Mouse (Mus musculus) cortical plate, adult 2 months (tissue): ENCODE results near the gene Ppp6r3. TPM values are rescaled to one million over a fixed set of nuclear protein-coding genes. Genes with fewer than 3 reads are reported as not detected.

ENCODE experiments used
- H3K27ac ChIP-seq: fragments of 200-500 bp; 2 replicates; pipeline ENCODE4 v1.5.1; 2012; ENCODE audit warnings: low read length, control low read depth, inconsistent platforms; ENCODE audit not compliant: insufficient read depth
- H3K4me1 ChIP-seq: fragments of 200-500 bp; 2 replicates; pipeline ENCODE4 v1.6.1; 2011; ENCODE audit warnings: low read length; ENCODE audit not compliant: control insufficient read depth, insufficient read depth
- H3K4me3 ChIP-seq: fragments of 200-500 bp; 2 replicates; pipeline ENCODE4 v1.5.1; 2011; ENCODE audit warnings: mild to moderate bottlenecking, low read length, control low read depth; ENCODE audit not compliant: insufficient read depth
- CTCF ChIP-seq: fragments of 200-500 bp; IDR thresholded peaks from 2 replicates; pipeline ENCODE4 v1.5.1; 2011; ENCODE audit warnings: mild to moderate bottlenecking, control low read depth, low read length; ENCODE audit not compliant: insufficient read depth; ENCODE audit errors: extremely low read depth
- POLR2A ChIP-seq: fragments of 200-500 bp; IDR thresholded peaks from 2 replicates; pipeline ENCODE4 v1.6.1; 2011; ENCODE audit warnings: mild to moderate bottlenecking, low read length, control low read depth; ENCODE audit not compliant: insufficient read depth; ENCODE audit errors: extremely low read depth
- polyA plus RNA-seq: library from polyadenylated mRNA; depleted of rRNA; stranded (reverse); fragments of >200 nt; gene quantifications from 2 replicates; pipeline ENCODE4 v1.2.3, GENCODE M21; 2012

Gene Ppp6r3
- polyA plus RNA-seq, 1 experiment, result 72.4 TPM

GRCm38 (mm10) chr19:3440667-3441066 is 134.9 kb downstream of the Ppp6r3 start:
- Histone ChIP-seq H3K4me1 (no peaks in the 10 kb centered on the region), H3K27ac (no peak overlapping the region), H3K4me3 (no peak overlapping the region)
- TF ChIP-seq POLR2A (no peak), CTCF (no peak)

- H3K27ac ChIP-seq, result no peak overlapping the region
- no peak for TF ChIP-seq POLR2A
- TF ChIP-seq CTCF, result peak; percentile 17; the same call in 1 of the 2 replicates
- no peaks in the 10 kb centered on the region for H3K4me1 ChIP-seq
- no peak overlapping the region for H3K4me3 ChIP-seq
Observed at GRCm38 (mm10) chr19:3437980-3438379, 137.6 kb downstream of the Ppp6r3 start.

- Histone ChIP-seq H3K4me1 (no peaks in the 10 kb centered on the region), H3K4me3 (no peak overlapping the region), H3K27ac (no peak overlapping the region)
- TF ChIP-seq POLR2A, result no peak
- TF ChIP-seq CTCF, result peak; percentile 28; the same call in 1 of the 2 replicates
Observed at GRCm38 (mm10) chr19:3436840-3437239, 138.7 kb downstream of the Ppp6r3 start.

GRCm38 (mm10) chr19:3435824-3436223 is 139.7 kb downstream of the Ppp6r3 start:
- TF ChIP-seq POLR2A, result no peak
- no peak for TF ChIP-seq CTCF
- no peak overlapping the region for H3K4me3 ChIP-seq
- H3K4me1 ChIP-seq, result no peaks in the 10 kb centered on the region
- H3K27ac ChIP-seq, result no peak overlapping the region

GRCm38 (mm10) chr19:3434641-3435040 is 140.9 kb downstream of the Ppp6r3 start:
- H3K4me3 ChIP-seq, result no peak overlapping the region
- no peak overlapping the region for H3K27ac ChIP-seq
- TF ChIP-seq POLR2A (no peak), CTCF (no peak)
- H3K4me1 ChIP-seq, result no peaks in the 10 kb centered on the region

- Histone ChIP-seq H3K4me1 (no peaks in the 10 kb centered on the region), H3K27ac (no peak overlapping the region), H3K4me3 (no peak overlapping the region)
- no peak for TF ChIP-seq POLR2A
- no peak for TF ChIP-seq CTCF
Observed at GRCm38 (mm10) chr19:3434124-3434523, 141.4 kb downstream of the Ppp6r3 start.

- Histone ChIP-seq H3K27ac (no peak overlapping the region), H3K4me1 (no peaks in the 10 kb centered on the region), H3K4me3 (no peak overlapping the region)
- TF ChIP-seq CTCF, result no peak
Observed at GRCm38 (mm10) chr19:3431969-3432368, 143.6 kb downstream of the Ppp6r3 start.

GRCm38 (mm10) chr19:3431066-3431465 is 144.5 kb downstream of the Ppp6r3 start:
- H3K4me3 ChIP-seq, result no peak overlapping the region
- no peaks in the 10 kb centered on the region for H3K4me1 ChIP-seq
- H3K27ac ChIP-seq, result no peak overlapping the region
- TF ChIP-seq POLR2A (no peak), CTCF (no peak)

- TF ChIP-seq POLR2A (no peak), CTCF (no peak)
- H3K4me1 ChIP-seq, result no peaks in the 10 kb centered on the region
- H3K27ac ChIP-seq, result no peak overlapping the region
- no peak overlapping the region for H3K4me3 ChIP-seq
Observed at GRCm38 (mm10) chr19:3429156-3429816, 146.3 kb downstream of the Ppp6r3 start.

GRCm38 (mm10) chr19:3428057-3428830 is 147.3 kb downstream of the Ppp6r3 start:
- Histone ChIP-seq H3K4me1 (no peaks in the 10 kb centered on the region), H3K4me3 (no peak overlapping the region), H3K27ac (no peak overlapping the region)
- TF ChIP-seq POLR2A, result no peak
- no peak for TF ChIP-seq CTCF
